Mouse (Mus musculus) forebrain, embryonic 15.5 days (tissue): ENCODE results near the gene Gpsm1. TPM values are rescaled to one million over a fixed set of nuclear protein-coding genes. Genes with fewer than 3 reads are reported as not detected.

Source experiments
- ATAC-seq: fragments of 200-750 bp; cut with Nextera tagmentation; replicated peaks from 2 replicates; pipeline ENCODE4 v1.8.0; 2017; ENCODE audit warnings: mild to moderate bottlenecking, moderate TSS enrichment, moderate library complexity
- H3K27ac ChIP-seq: fragments of 300-500 bp; sonication (generic); replicated peaks from 2 replicates; pipeline ENCODE4 v1.5.1; 2015; ENCODE audit warnings: mild to moderate bottlenecking, inconsistent platforms
- H3K27me3 ChIP-seq: fragments of 300-500 bp; sonication (generic); 2 replicates; pipeline ENCODE4 v1.6.1; 2015; ENCODE audit warnings: inconsistent platforms
- H3K36me3 ChIP-seq: fragments of 300-500 bp; sonication (generic); 2 replicates; pipeline ENCODE4 v1.6.1; 2015; ENCODE audit warnings: mild to moderate bottlenecking, inconsistent platforms
- H3K4me1 ChIP-seq: fragments of 300-500 bp; sonication (generic); 2 replicates; pipeline ENCODE4 v1.6.1; 2015; ENCODE audit warnings: inconsistent platforms
- H3K4me2 ChIP-seq: fragments of 300-500 bp; sonication (generic); replicated peaks from 2 replicates; pipeline ENCODE4 v1.6.1; 2015; ENCODE audit warnings: mild to moderate bottlenecking, inconsistent platforms
- H3K4me3 ChIP-seq: fragments of 300-500 bp; sonication (generic); 2 replicates; pipeline ENCODE4 v1.5.1; 2015; ENCODE audit warnings: mild to moderate bottlenecking, inconsistent platforms
- H3K9ac ChIP-seq: fragments of 300-500 bp; sonication (generic); replicated peaks from 2 replicates; pipeline ENCODE4 v1.6.1; 2015; ENCODE audit warnings: mild to moderate bottlenecking, inconsistent platforms
- H3K9me3 ChIP-seq: fragments of 300-500 bp; sonication (generic); 2 replicates; pipeline ENCODE4 v1.6.1; 2016; ENCODE audit warnings: inconsistent platforms
- WGBS: fragments of 180-500 bp; shearing (Covaris S2); methylation state at CpG from one replicate; pipeline ENCODE4 v1.1.7; 2015; ENCODE audit warnings: mixed read lengths; 5-methylcytosine and 5-hydroxymethylcytosine counted together
- polyA plus RNA-seq: library from polyadenylated mRNA; unstranded; fragments of >200 nt; fragmentation: Nextera tagmentation; extraction: Ambion mirVana; gene quantifications from 2 replicates; pipeline ENCODE4 v1.2.1, GENCODE M21; 2015

The Gpsm1 gene
- polyA plus RNA-seq, 1 experiment from 2014 or later, result 151 TPM

GRCm38 (mm10) chr2:26391617-26392016 is 76.3 kb downstream of the Gpsm1 start:
- Histone ChIP-seq H3K36me3 (peaks cover 73% of the 10 kb centered on the region), H3K9ac (no peak overlapping the region), H3K4me1 (peaks cover 30% of the 10 kb centered on the region), H3K9me3 (no peaks in the 10 kb centered on the region), H3K27me3 (no peaks in the 10 kb centered on the region), H3K4me2 (no peak overlapping the region), H3K4me3 (no peak overlapping the region), H3K27ac (no peak overlapping the region)
- WGBS, result 92% methylated on average over 6 of the region's 6 CpGs
- no peak for ATAC-seq

Other genes starting within 250 kb of the Gpsm1 start
- gene Nacc2, start 192.3 kb upstream of the Gpsm1 start, polyA plus RNA-seq, result 12.4 and 13.5 TPM in 2 replicates
- 0.10 TPM in 1 of 2 replicates, not detected in the other for gene Lhx3, start 107.2 kb upstream of the Gpsm1 start, polyA plus RNA-seq
- gene Qsox2, start 78.0 kb upstream of the Gpsm1 start, polyA plus RNA-seq, result 15.6 and 15.7 TPM in 2 replicates
- gene Ccdc187, start 21.0 kb upstream of the Gpsm1 start, polyA plus RNA-seq, result 0.18 and 0.24 TPM in 2 replicates
- gene Dnlz, start 36.6 kb downstream of the Gpsm1 start, polyA plus RNA-seq, result 33.0 and 33.5 TPM in 2 replicates
- 1.4 and 1.5 TPM in 2 replicates for gene Card9, start 45.4 kb downstream of the Gpsm1 start, polyA plus RNA-seq
- 31.4 and 31.6 TPM in 2 replicates for gene Snapc4, start 65.1 kb downstream of the Gpsm1 start, polyA plus RNA-seq
- 191 and 194 TPM in 2 replicates for gene Entr1, start 73.8 kb downstream of the Gpsm1 start, polyA plus RNA-seq
- gene Pmpca, start 73.8 kb downstream of the Gpsm1 start, polyA plus RNA-seq, result 90.2 and 98.3 TPM in 2 replicates
- 20.6 and 22.4 TPM in 2 replicates for gene Inpp5e, start 93.7 kb downstream of the Gpsm1 start, polyA plus RNA-seq
- 18.3 and 19.8 TPM in 2 replicates for gene Sec16a, start 129.7 kb downstream of the Gpsm1 start, polyA plus RNA-seq
- 22.6 and 26.1 TPM in 2 replicates for gene Notch1, start 201.1 kb downstream of the Gpsm1 start, polyA plus RNA-seq